Mouse (Mus musculus): Measurements from ENCODE around the gene Slc24a3. TPM values are rescaled to one million over a fixed set of nuclear protein-coding genes. Genes with fewer than 3 reads are reported as not detected.

Gene Slc24a3
- polyA plus RNA-seq, 1 experiment from 2014 or later: 1.6 TPM

- no peaks in the 10 kb centered on the region for H3K36me3 ChIP-seq
- no peaks in the 10 kb centered on the region for H3K27me3 ChIP-seq (replicated peaks)
- no peak overlapping the region for H3K4me3 ChIP-seq
- no peaks in the 10 kb centered on the region for H3K9me3 ChIP-seq
- WGBS: 74% methylated on average over 4 of the region's 4 CpGs
- no peak overlapping the region for H3K27ac ChIP-seq (replicated peaks)
- no peak overlapping the region for H3K9ac ChIP-seq
- H3K4me1 ChIP-seq: no peaks in the 10 kb centered on the region
- no peak for ATAC-seq (ENCODE audit: extremely low read depth, insufficient number of reproducible peaks, low FRiP score, low TSS enrichment)
- H3K4me2 ChIP-seq: no peak overlapping the region
These were observed 355.8 kb downstream of the Slc24a3 start for GRCm38 (mm10) chr2:145523381-145523780.

- Histone ChIP-seq H3K36me3 (no peaks in the 10 kb centered on the region), H3K4me1 (no peaks in the 10 kb centered on the region), H3K9ac (no peak overlapping the region), H3K27me3 (replicated peaks) (no peaks in the 10 kb centered on the region), H3K4me3 (no peak overlapping the region), H3K4me2 (no peak overlapping the region), H3K9me3 (no peaks in the 10 kb centered on the region), H3K27ac (replicated peaks) (no peak overlapping the region)
- ATAC-seq (ENCODE audit: extremely low read depth, insufficient number of reproducible peaks, low FRiP score, low TSS enrichment): no peak
- WGBS: 69% methylated on average over 1 of the region's 1 CpGs
These were observed 359.6 kb downstream of the Slc24a3 start for GRCm38 (mm10) chr2:145527151-145527550.

GRCm38 (mm10) chr2:145530941-145531353, 363.4 kb downstream of the Slc24a3 start:
- Histone ChIP-seq H3K4me1 (no peaks in the 10 kb centered on the region), H3K4me3 (no peak overlapping the region), H3K9me3 (no peaks in the 10 kb centered on the region), H3K27me3 (replicated peaks) (no peaks in the 10 kb centered on the region), H3K4me2 (no peak overlapping the region), H3K27ac (replicated peaks) (no peak overlapping the region), H3K36me3 (no peaks in the 10 kb centered on the region), H3K9ac (no peak overlapping the region)
- no peak for ATAC-seq (ENCODE audit: extremely low read depth, insufficient number of reproducible peaks, low FRiP score, low TSS enrichment)
- WGBS: 87% methylated on average over 4 of the region's 4 CpGs

GRCm38 (mm10) chr2:145533086-145533485, 365.5 kb downstream of the Slc24a3 start:
- Histone ChIP-seq H3K4me3 (no peak overlapping the region), H3K27me3 (replicated peaks) (no peaks in the 10 kb centered on the region), H3K27ac (replicated peaks) (no peak overlapping the region), H3K9ac (no peak overlapping the region), H3K36me3 (no peaks in the 10 kb centered on the region), H3K9me3 (no peaks in the 10 kb centered on the region), H3K4me1 (no peaks in the 10 kb centered on the region), H3K4me2 (no peak overlapping the region)
- no peak for ATAC-seq (ENCODE audit: extremely low read depth, insufficient number of reproducible peaks, low FRiP score, low TSS enrichment)
- 43% methylated on average over 2 of the region's 2 CpGs for WGBS

- H3K27me3 ChIP-seq (replicated peaks): no peaks in the 10 kb centered on the region
- H3K27ac ChIP-seq (replicated peaks): no peak overlapping the region
- ATAC-seq (ENCODE audit: extremely low read depth, insufficient number of reproducible peaks, low FRiP score, low TSS enrichment): no peak
- no peak overlapping the region for H3K4me3 ChIP-seq
- H3K4me1 ChIP-seq: no peaks in the 10 kb centered on the region
- WGBS: 80% methylated on average over 4 of the region's 4 CpGs
- H3K36me3 ChIP-seq: no peaks in the 10 kb centered on the region
- no peak overlapping the region for H3K4me2 ChIP-seq
- no peaks in the 10 kb centered on the region for H3K9me3 ChIP-seq
- H3K9ac ChIP-seq: no peak overlapping the region
These were observed 367.8 kb downstream of the Slc24a3 start for GRCm38 (mm10) chr2:145535307-145535706.

GRCm38 (mm10) chr2:145535774-145536173, 368.2 kb downstream of the Slc24a3 start:
- no peak overlapping the region for H3K27ac ChIP-seq (replicated peaks)
- no peak for ATAC-seq (ENCODE audit: extremely low read depth, insufficient number of reproducible peaks, low FRiP score, low TSS enrichment)
- no peak overlapping the region for H3K9ac ChIP-seq
- no peak overlapping the region for H3K4me3 ChIP-seq
- H3K4me1 ChIP-seq: no peaks in the 10 kb centered on the region
- no peaks in the 10 kb centered on the region for H3K9me3 ChIP-seq
- no peaks in the 10 kb centered on the region for H3K27me3 ChIP-seq (replicated peaks)
- no peak overlapping the region for H3K4me2 ChIP-seq
- H3K36me3 ChIP-seq: no peaks in the 10 kb centered on the region
- 76% methylated on average over 4 of the region's 4 CpGs for WGBS

GRCm38 (mm10) chr2:145536986-145537385, 369.4 kb downstream of the Slc24a3 start:
- Histone ChIP-seq H3K9me3 (no peaks in the 10 kb centered on the region), H3K9ac (no peak overlapping the region), H3K36me3 (no peaks in the 10 kb centered on the region), H3K27me3 (replicated peaks) (no peaks in the 10 kb centered on the region), H3K4me2 (no peak overlapping the region), H3K27ac (replicated peaks) (no peak overlapping the region), H3K4me1 (no peaks in the 10 kb centered on the region), H3K4me3 (no peak overlapping the region)
- no peak for ATAC-seq (ENCODE audit: extremely low read depth, insufficient number of reproducible peaks, low FRiP score, low TSS enrichment)
- 42% methylated on average over 4 of the region's 4 CpGs for WGBS

GRCm38 (mm10) chr2:145541695-145542094, 374.1 kb downstream of the Slc24a3 start:
- no peaks in the 10 kb centered on the region for H3K36me3 ChIP-seq
- no peak overlapping the region for H3K4me3 ChIP-seq
- WGBS: 83% methylated on average over 1 of the region's 1 CpGs
- H3K9ac ChIP-seq: no peak overlapping the region
- ATAC-seq (ENCODE audit: extremely low read depth, insufficient number of reproducible peaks, low FRiP score, low TSS enrichment): no peak
- no peaks in the 10 kb centered on the region for H3K9me3 ChIP-seq
- H3K4me1 ChIP-seq: no peaks in the 10 kb centered on the region
- H3K27me3 ChIP-seq (replicated peaks): no peaks in the 10 kb centered on the region
- no peak overlapping the region for H3K27ac ChIP-seq (replicated peaks)
- no peak overlapping the region for H3K4me2 ChIP-seq

GRCm38 (mm10) chr2:145546071-145546470, 378.5 kb downstream of the Slc24a3 start:
- H3K4me3 ChIP-seq: no peak overlapping the region
- no peak overlapping the region for H3K27ac ChIP-seq (replicated peaks)
- 74% methylated on average over 3 of the region's 3 CpGs for WGBS
- H3K4me2 ChIP-seq: no peak overlapping the region
- no peak overlapping the region for H3K9ac ChIP-seq
- H3K9me3 ChIP-seq: no peaks in the 10 kb centered on the region
- ATAC-seq (ENCODE audit: extremely low read depth, insufficient number of reproducible peaks, low FRiP score, low TSS enrichment): no peak
- H3K36me3 ChIP-seq: no peaks in the 10 kb centered on the region
- H3K27me3 ChIP-seq (replicated peaks): no peaks in the 10 kb centered on the region
- H3K4me1 ChIP-seq: no peaks in the 10 kb centered on the region

GRCm38 (mm10) chr2:145554722-145555252, 387.2 kb downstream of the Slc24a3 start:
- H3K27me3 ChIP-seq (replicated peaks): no peaks in the 10 kb centered on the region
- H3K36me3 ChIP-seq: no peaks in the 10 kb centered on the region
- no peaks in the 10 kb centered on the region for H3K9me3 ChIP-seq
- no peak overlapping the region for H3K4me2 ChIP-seq
- no peak overlapping the region for H3K9ac ChIP-seq
- H3K27ac ChIP-seq (replicated peaks): no peak overlapping the region
- ATAC-seq (ENCODE audit: extremely low read depth, insufficient number of reproducible peaks, low FRiP score, low TSS enrichment): no peak
- no peak overlapping the region for H3K4me3 ChIP-seq
- WGBS: 75% methylated on average over 2 of the region's 2 CpGs
- no peaks in the 10 kb centered on the region for H3K4me1 ChIP-seq

GRCm38 (mm10) chr2:145555713-145556112, 388.2 kb downstream of the Slc24a3 start:
- Histone ChIP-seq H3K36me3 (no peaks in the 10 kb centered on the region), H3K4me2 (no peak overlapping the region), H3K27me3 (replicated peaks) (no peaks in the 10 kb centered on the region), H3K9ac (no peak overlapping the region), H3K4me3 (no peak overlapping the region), H3K4me1 (no peaks in the 10 kb centered on the region), H3K27ac (replicated peaks) (no peak overlapping the region), H3K9me3 (no peaks in the 10 kb centered on the region)
- 82% methylated on average over 2 of the region's 2 CpGs for WGBS
- no peak for ATAC-seq (ENCODE audit: extremely low read depth, insufficient number of reproducible peaks, low FRiP score, low TSS enrichment)

- Histone ChIP-seq H3K4me1 (no peaks in the 10 kb centered on the region), H3K36me3 (no peaks in the 10 kb centered on the region), H3K9me3 (no peaks in the 10 kb centered on the region), H3K27ac (replicated peaks) (no peak overlapping the region), H3K4me3 (no peak overlapping the region), H3K9ac (no peak overlapping the region), H3K4me2 (no peak overlapping the region), H3K27me3 (replicated peaks) (no peaks in the 10 kb centered on the region)
- no peak for ATAC-seq (ENCODE audit: extremely low read depth, insufficient number of reproducible peaks, low FRiP score, low TSS enrichment)
- WGBS: 15% methylated on average over 1 of the region's 1 CpGs
These were observed 389.9 kb downstream of the Slc24a3 start for GRCm38 (mm10) chr2:145557361-145557931.
